Mouse (Mus musculus): ENCODE measurements around the gene Gpr146.

GRCm38 (mm10) chr5:139397959-139398753, 20.7 kb downstream of the Gpr146 start:
- peak; percentile 86 for TF ChIP-seq CTCF (IDR thresholded peaks at IDR 0.05; ENCODE audit: borderline replicate concordance, insufficient read depth, low read depth, low read length)
- no peak for TF ChIP-seq POLR2A (IDR thresholded peaks at IDR 0.05; ENCODE audit: borderline replicate concordance, insufficient read depth, low read length)

All from cerebellum, adult 2 months (tissue).